Mouse (Mus musculus): ENCODE results near the gene Pdk2. TPM values are rescaled to one million over a fixed set of nuclear protein-coding genes. Genes with fewer than 3 reads are reported as not detected.

Pdk2 gene
- total and polyA plus RNA-seq, 3 experiments, result 3.9 to 40.3 (median 37.8) TPM

DNA sequence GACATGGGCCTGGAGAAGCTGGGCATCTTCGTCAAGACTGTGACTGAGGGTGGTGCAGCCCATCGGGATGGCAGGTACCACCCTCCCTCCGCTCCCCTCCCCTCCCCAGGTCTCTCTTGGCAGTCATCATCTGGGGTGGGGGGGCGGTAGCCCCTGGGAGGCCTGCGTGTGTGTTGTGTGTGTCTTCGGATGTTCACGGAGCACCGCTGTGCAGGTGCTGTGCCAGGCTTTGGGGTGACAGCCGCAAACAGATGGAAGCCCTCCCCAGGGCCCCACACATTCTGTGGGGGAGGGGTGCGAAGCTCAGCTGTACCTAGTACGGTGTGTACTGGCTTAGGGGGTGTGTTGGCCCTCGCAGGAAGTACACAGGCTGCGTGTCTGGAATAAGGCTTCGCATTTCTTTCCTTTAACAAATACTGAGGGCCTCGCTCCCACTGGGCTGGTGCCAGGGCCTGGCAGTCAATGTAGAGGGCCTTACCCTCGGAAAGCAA is 43.1 kb downstream of the Pdk2 start:
- TF ChIP-seq CTCF (IDR thresholded peaks at IDR 0.05; ENCODE audit: low read depth, low read length) (no peak), GATA1 (IDR thresholded peaks at IDR 0.05; ENCODE audit: borderline replicate concordance, low read length) (no peak), TAL1 (conservative IDR thresholded peaks at IDR 0.05; ENCODE audit: low read depth, low read length) (no peak), POLR2AphosphoS5 (IDR thresholded peaks at IDR 0.05; ENCODE audit: insufficient replicate concordance, low read depth, low read length) (no peak), GATA2 (IDR thresholded peaks at IDR 0.05; ENCODE audit: borderline replicate concordance, low read depth, low read length) (no peak)
- peaks cover 99% of the 10 kb centered on the region for H3K4me1 ChIP-seq (ENCODE audit: insufficient read depth, low read depth, low read length)
- H3K36me3 ChIP-seq (replicated peaks), result peaks cover 100% of the 10 kb centered on the region
- DNase-seq (ENCODE audit: low spot score) (peak; percentile 66), ATAC-seq (ENCODE audit: extremely low read depth, insufficient number of reproducible peaks, low FRiP score, poor library complexity, severe bottlenecking) (no peak)
- H3K27me3 ChIP-seq (ENCODE audit: insufficient read depth, low read length), result no peaks in the 10 kb centered on the region
- peak overlapping the region; percentile 70 for H3K4me3 ChIP-seq (ENCODE audit: low read depth, low read length)
- no peaks in the 10 kb centered on the region for H3K9me3 ChIP-seq (replicated peaks)

DNA sequence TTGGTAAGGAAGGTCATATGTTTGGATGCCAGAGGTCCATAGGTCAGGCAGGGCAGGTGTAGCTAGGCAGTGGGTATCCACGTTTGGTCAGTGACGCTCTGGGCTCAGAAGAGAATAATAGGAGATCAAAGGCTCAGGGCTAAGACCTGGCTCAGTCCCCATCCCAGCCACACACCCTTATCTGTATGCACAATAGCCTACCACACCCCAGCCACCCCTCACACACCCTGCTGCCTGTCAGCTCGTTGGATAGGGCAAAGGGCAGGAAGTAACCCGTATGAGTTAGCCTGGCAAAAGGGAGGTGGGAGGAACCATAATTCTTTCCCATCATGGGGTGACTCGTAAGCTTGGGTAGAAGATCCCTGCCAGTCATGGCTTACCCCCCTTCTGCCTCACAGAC is 43.6 kb downstream of the Pdk2 start:
- Histone ChIP-seq H3K4me1 (ENCODE audit: insufficient read depth, low read depth, low read length) (peaks cover 99% of the 10 kb centered on the region), H3K36me3 (replicated peaks) (peaks cover 100% of the 10 kb centered on the region), H3K27me3 (ENCODE audit: insufficient read depth, low read length) (no peaks in the 10 kb centered on the region), H3K4me3 (ENCODE audit: low read depth, low read length) (peak overlapping the region; percentile 70), H3K9me3 (replicated peaks) (no peaks in the 10 kb centered on the region)
- ATAC-seq (ENCODE audit: extremely low read depth, insufficient number of reproducible peaks, low FRiP score, poor library complexity, severe bottlenecking) (peak; percentile 82), DNase-seq (ENCODE audit: low spot score) (peak; percentile 87)
- no peak for TF ChIP-seq GATA1 (IDR thresholded peaks at IDR 0.05; ENCODE audit: borderline replicate concordance, low read length)
- peak; percentile 58 for TF ChIP-seq TAL1 (conservative IDR thresholded peaks at IDR 0.05; ENCODE audit: low read depth, low read length)

DNA sequence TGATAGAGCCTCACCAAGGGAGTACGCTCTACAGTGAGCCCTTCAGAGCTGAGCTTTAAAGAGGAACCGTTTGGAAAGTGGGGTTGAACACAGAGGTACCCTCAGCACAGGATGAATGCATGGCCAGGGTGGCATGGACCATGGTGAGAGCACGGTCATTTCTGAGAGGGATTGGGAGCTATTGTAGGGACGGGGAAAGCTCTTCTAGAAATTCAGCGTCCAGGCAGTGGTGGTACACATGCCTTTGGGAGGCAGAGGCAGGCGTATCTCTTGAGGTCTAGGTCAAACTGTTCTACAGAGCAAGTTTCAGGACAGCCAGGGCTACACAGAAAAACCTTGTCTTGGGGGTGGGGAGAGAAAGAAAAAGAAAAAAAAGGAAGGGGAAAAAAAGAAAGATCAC is 44.2 kb downstream of the Pdk2 start:
- no peaks in the 10 kb centered on the region for H3K27me3 ChIP-seq (ENCODE audit: insufficient read depth, low read length)
- TF ChIP-seq TAL1 (conservative IDR thresholded peaks at IDR 0.05; ENCODE audit: low read depth, low read length) (no peak), CTCF (IDR thresholded peaks at IDR 0.05; ENCODE audit: low read depth, low read length) (no peak), GATA1 (IDR thresholded peaks at IDR 0.05; ENCODE audit: borderline replicate concordance, low read length) (no peak), POLR2AphosphoS5 (IDR thresholded peaks at IDR 0.05; ENCODE audit: insufficient replicate concordance, low read depth, low read length) (no peak), GATA2 (IDR thresholded peaks at IDR 0.05; ENCODE audit: borderline replicate concordance, low read depth, low read length) (no peak)
- no peak for ATAC-seq (ENCODE audit: extremely low read depth, insufficient number of reproducible peaks, low FRiP score, poor library complexity, severe bottlenecking)
- peaks cover 99% of the 10 kb centered on the region for H3K4me1 ChIP-seq (ENCODE audit: insufficient read depth, low read depth, low read length)
- peaks cover 100% of the 10 kb centered on the region for H3K36me3 ChIP-seq (replicated peaks)
- peak overlapping the region; percentile 70; the same call in 1 of the 2 replicates for H3K4me3 ChIP-seq (ENCODE audit: low read depth, low read length)
- H3K9me3 ChIP-seq (replicated peaks), result no peaks in the 10 kb centered on the region
- no peak for DNase-seq (ENCODE audit: low spot score)

DNA sequence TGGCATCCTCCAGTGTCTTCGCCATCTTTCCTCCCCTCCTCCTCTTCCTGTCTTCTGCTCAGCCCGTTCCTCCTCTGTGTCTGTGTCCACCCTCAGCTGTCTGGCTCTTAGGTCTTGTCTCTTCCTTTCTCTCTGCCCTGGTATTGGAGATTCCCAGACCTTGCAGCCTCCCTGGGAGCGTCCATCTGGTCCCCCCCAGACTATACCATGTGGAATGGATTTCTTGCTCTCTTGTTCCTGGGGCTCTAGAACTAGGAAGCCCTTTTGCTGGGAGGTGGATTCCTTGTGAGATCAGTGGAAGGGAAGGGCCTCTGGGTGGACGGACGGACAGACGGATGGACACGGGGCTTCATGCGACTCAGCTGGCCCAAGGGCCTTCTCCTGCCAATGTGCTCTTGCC is 45.1 kb downstream of the Pdk2 start:
- Histone ChIP-seq H3K9me3 (replicated peaks) (no peaks in the 10 kb centered on the region), H3K36me3 (replicated peaks) (peaks cover 93% of the 10 kb centered on the region), H3K4me1 (ENCODE audit: insufficient read depth, low read depth, low read length) (peaks cover 96% of the 10 kb centered on the region), H3K4me3 (ENCODE audit: low read depth, low read length) (peak overlapping the region; percentile 61; the same call in 1 of the 2 replicates), H3K27me3 (ENCODE audit: insufficient read depth, low read length) (no peaks in the 10 kb centered on the region)
- DNase-seq (ENCODE audit: low spot score) (no peak), ATAC-seq (ENCODE audit: extremely low read depth, insufficient number of reproducible peaks, low FRiP score, poor library complexity, severe bottlenecking) (no peak)
- TF ChIP-seq TAL1 (conservative IDR thresholded peaks at IDR 0.05; ENCODE audit: low read depth, low read length) (no peak), GATA2 (IDR thresholded peaks at IDR 0.05; ENCODE audit: borderline replicate concordance, low read depth, low read length) (no peak), POLR2AphosphoS5 (IDR thresholded peaks at IDR 0.05; ENCODE audit: insufficient replicate concordance, low read depth, low read length) (no peak), GATA1 (IDR thresholded peaks at IDR 0.05; ENCODE audit: borderline replicate concordance, low read length) (no peak), CTCF (IDR thresholded peaks at IDR 0.05; ENCODE audit: low read depth, low read length) (no peak)

DNA sequence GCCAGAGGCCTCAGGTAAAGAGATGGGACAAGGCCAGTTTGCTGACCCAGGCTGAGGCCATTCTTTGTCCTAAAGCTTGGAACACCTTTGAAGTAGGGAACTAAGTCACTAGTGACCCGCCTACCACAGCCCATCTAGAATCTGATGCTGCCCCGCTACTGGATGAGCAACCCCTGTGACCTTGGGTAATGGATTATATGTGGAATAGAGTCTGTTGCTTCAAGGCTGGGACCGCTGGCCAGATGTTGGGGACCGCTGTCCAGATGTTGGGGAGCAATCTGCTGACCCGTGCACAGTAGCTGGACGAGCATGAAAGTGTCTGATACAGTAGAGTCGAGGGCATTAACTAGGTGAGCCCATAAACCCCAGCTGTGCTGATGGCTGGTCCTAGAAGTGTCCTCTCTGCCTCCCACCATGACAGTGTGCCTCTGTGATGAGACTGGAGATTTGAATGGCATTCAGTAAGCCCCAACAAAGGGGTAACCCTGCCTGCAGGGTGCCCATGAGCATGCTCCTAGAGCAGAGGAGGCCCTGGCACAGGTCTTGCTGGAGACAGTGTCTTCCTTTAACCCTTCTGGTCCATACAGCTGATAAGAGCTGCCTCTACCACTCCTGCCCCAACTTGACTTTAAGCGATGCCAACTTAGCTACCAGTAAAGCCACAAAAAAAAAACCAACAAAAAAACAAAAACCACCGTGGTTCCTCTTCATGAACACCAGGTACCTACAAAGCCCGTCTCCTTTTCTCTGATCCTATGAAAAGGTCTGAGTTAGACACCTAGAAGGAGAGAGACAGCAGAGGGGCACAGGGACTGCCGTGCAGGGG is 46.0 kb downstream of the Pdk2 start:
- Histone ChIP-seq H3K27me3 (ENCODE audit: insufficient read depth, low read length) (no peaks in the 10 kb centered on the region), H3K9me3 (replicated peaks) (no peaks in the 10 kb centered on the region), H3K36me3 (replicated peaks) (peaks cover 84% of the 10 kb centered on the region), H3K4me3 (ENCODE audit: low read depth, low read length) (peak overlapping the region; percentile 93), H3K4me1 (ENCODE audit: insufficient read depth, low read depth, low read length) (peaks cover 91% of the 10 kb centered on the region)
- DNase-seq (ENCODE audit: low spot score) (no peak), ATAC-seq (ENCODE audit: extremely low read depth, insufficient number of reproducible peaks, low FRiP score, poor library complexity, severe bottlenecking) (no peak)
- no peak for TF ChIP-seq GATA2 (IDR thresholded peaks at IDR 0.05; ENCODE audit: borderline replicate concordance, low read depth, low read length)
- no peak for TF ChIP-seq TAL1 (conservative IDR thresholded peaks at IDR 0.05; ENCODE audit: low read depth, low read length)
- TF ChIP-seq CTCF (IDR thresholded peaks at IDR 0.05; ENCODE audit: low read depth, low read length), result no peak
- TF ChIP-seq GATA1 (IDR thresholded peaks at IDR 0.05; ENCODE audit: borderline replicate concordance, low read length), result no peak
- TF ChIP-seq POLR2AphosphoS5 (IDR thresholded peaks at IDR 0.05; ENCODE audit: insufficient replicate concordance, low read depth, low read length), result no peak

DNA sequence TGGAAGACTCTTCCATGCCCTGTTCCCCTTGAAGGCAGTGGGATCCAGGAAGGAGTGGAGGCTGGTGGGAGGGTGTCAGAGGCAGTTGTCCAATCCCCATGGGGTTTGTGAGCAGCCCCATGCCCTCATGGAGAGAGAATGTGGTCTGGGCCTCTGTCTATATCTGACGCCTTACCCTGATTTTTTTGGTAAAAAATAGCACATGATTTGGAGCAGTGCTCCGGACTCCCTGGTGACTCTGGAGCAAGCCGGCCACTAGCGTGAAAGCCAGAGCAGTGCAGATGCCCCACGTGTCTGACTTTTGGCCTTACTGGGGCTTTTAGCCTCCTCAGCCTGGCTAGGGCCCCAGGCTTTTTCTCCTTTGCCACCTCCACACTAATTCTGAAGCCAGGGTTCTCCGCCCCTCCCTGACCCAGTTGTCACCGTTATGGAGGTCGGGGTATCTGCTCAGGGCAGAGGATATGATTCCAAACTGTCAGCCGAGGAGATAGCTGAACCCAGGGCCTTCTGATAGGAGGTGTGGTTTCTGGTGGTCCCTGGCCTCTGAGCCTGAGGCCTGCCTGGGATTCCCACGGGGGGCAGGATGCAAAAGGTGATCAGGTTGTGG is 46.8 kb downstream of the Pdk2 start:
- Histone ChIP-seq H3K36me3 (replicated peaks) (peaks cover 75% of the 10 kb centered on the region), H3K4me1 (ENCODE audit: insufficient read depth, low read depth, low read length) (peaks cover 91% of the 10 kb centered on the region), H3K27me3 (ENCODE audit: insufficient read depth, low read length) (no peaks in the 10 kb centered on the region), H3K4me3 (ENCODE audit: low read depth, low read length) (peak overlapping the region; percentile 93), H3K9me3 (replicated peaks) (no peaks in the 10 kb centered on the region)
- ATAC-seq (ENCODE audit: extremely low read depth, insufficient number of reproducible peaks, low FRiP score, poor library complexity, severe bottlenecking) (no peak), DNase-seq (ENCODE audit: low spot score) (no peak)
- TF ChIP-seq TAL1 (conservative IDR thresholded peaks at IDR 0.05; ENCODE audit: low read depth, low read length) (no peak), CTCF (IDR thresholded peaks at IDR 0.05; ENCODE audit: low read depth, low read length) (no peak), POLR2AphosphoS5 (IDR thresholded peaks at IDR 0.05; ENCODE audit: insufficient replicate concordance, low read depth, low read length) (no peak), GATA1 (IDR thresholded peaks at IDR 0.05; ENCODE audit: borderline replicate concordance, low read length) (no peak), GATA2 (IDR thresholded peaks at IDR 0.05; ENCODE audit: borderline replicate concordance, low read depth, low read length) (no peak)
